Mouse (Mus musculus) myocyte (in vitro differentiated cells): ENCODE measurements at regions not wholly inside any gene's neighbourhood (a gene's known extent, or its start where the extent isn't known, plus 50 kb on each side); places are given as distances from the start of the nearest gene placed in this dataset.

ENCODE experiments used
- CEBPB ChIP-seq: IDR thresholded peaks from 2 replicates; pipeline ENCODE4 v1.6.1; 2011; ENCODE audit warnings: mild to moderate bottlenecking, moderate library complexity; ENCODE audit not compliant: poor library complexity, insufficient read depth, severe bottlenecking
- E2F4 ChIP-seq: IDR thresholded peaks from one replicate; pipeline ENCODE4 v1.6.1; 2011; ENCODE audit warnings: mild to moderate bottlenecking, control low read depth, moderate library complexity; ENCODE audit not compliant: insufficient read depth
- MAX ChIP-seq: IDR thresholded peaks from one replicate; pipeline ENCODE4 v1.6.1; 2011; ENCODE audit warnings: low read depth, mild to moderate bottlenecking, control low read depth
- MYOD1 ChIP-seq, 3 experiments: IDR thresholded peaks; one replicate each; pipeline ENCODE4 v1.6.1; 2011; ENCODE audit warnings: control low read depth in 2 of 3, low read depth in 2 of 3, mild to moderate bottlenecking in 2 of 3, moderate library complexity in 1 of 3; ENCODE audit not compliant: insufficient read length in 2 of 3, control insufficient read depth in 1 of 3
- POLR2A ChIP-seq: IDR thresholded peaks from one replicate; pipeline ENCODE4 v1.6.1; 2011; ENCODE audit warnings: low read depth, mild to moderate bottlenecking, control low read depth, moderate library complexity; ENCODE audit not compliant: insufficient read length
- POLR2AphosphoS2 ChIP-seq: IDR thresholded peaks from one replicate; pipeline ENCODE4 v1.6.1; 2011; ENCODE audit warnings: low read depth, control low read depth; ENCODE audit not compliant: insufficient read length
- TCF12 ChIP-seq: IDR thresholded peaks from one replicate; pipeline ENCODE4 v1.6.1; 2011; ENCODE audit warnings: mild to moderate bottlenecking, control low read depth; ENCODE audit not compliant: poor library complexity, insufficient read depth, severe bottlenecking
- TCF3 ChIP-seq: IDR thresholded peaks from one replicate; pipeline ENCODE4 v1.6.1; 2011; ENCODE audit warnings: low read depth, control low read depth; ENCODE audit not compliant: insufficient read length
- USF1 ChIP-seq: IDR thresholded peaks from one replicate; pipeline ENCODE4 v1.6.1; 2011; ENCODE audit warnings: low read depth, mild to moderate bottlenecking, control low read depth, moderate library complexity

- TF ChIP-seq POLR2A (no peak), POLR2AphosphoS2 (no peak), USF1 (no peak), MAX (no peak), CEBPB (no peak), MYOD1 (IDR thresholded peaks at IDR 0.05; ENCODE audit: control insufficient read depth in 1 of 3, insufficient read length in 2 of 3, low read depth in 2 of 3) (no peak), TCF12 (no peak), E2F4 (no peak), TCF3 (no peak)
Measured at GRCm38 (mm10) chr15:24157700-24158350, 1255.7 kb downstream of the Basp1 start.
